10 mouse cellular contexts compared by ENCODE assay signal in genomic region chr11:99044306-99044705, GRCm38 (mm10). TPM values are rescaled to one million over a fixed set of nuclear protein-coding genes. Genes with fewer than 3 reads are reported as not detected.
DNase-seq lines count a peak whose midpoint lies in the region; ATAC-seq and TF ChIP-seq lines count a peak whose summit lies in the region.
"Had no signal": no experiment of that assay in that cellular context is flagged by ENCODE, and none has a peak within 500 bp of the region (broad histone marks: within the 10 kb centered on the region; RNA-seq: fewer than 3 reads in every experiment).

No protein-coding gene starts in this region.

- peak overlapping the region; percentile 91 for H3K4me2 ChIP-seq in embryonic facial prominence, embryonic 12.5 days (replicated peaks)

- no peak for ATAC-seq in embryonic facial prominence, embryonic 12.5 days (ENCODE audit: insufficient number of reproducible peaks, insufficient read depth, low FRiP score, low TSS enrichment)
- no peak for ATAC-seq in CD4-positive, CD25-positive, alpha-beta regulatory T cell, adult 4 months

- TF ChIP-seq CTCF in heart, adult 2 months (IDR thresholded peaks at IDR 0.05): no peak
- no peak for TF ChIP-seq CTCF in kidney, adult 2 months (conservative IDR thresholded peaks at IDR 0.05; ENCODE audit: insufficient read depth, insufficient read length, low read depth, low read length)
- no peak for TF ChIP-seq CTCF in liver, adult 2 months (IDR thresholded peaks at IDR 0.05; ENCODE audit: low read depth, low read length)

- H3K4me3 ChIP-seq in heart, adult 2 months: no peak overlapping the region
- H3K4me3 ChIP-seq in embryonic facial prominence, embryonic 12.5 days: peak overlapping the region; percentile 28
- H3K4me3 ChIP-seq in kidney, adult 2 months (ENCODE audit: insufficient read depth, low read depth, low read length): no peak overlapping the region
- peak overlapping the region; percentile 41; the same call in 1 of the 2 replicates for H3K4me3 ChIP-seq in liver, adult 2 months (ENCODE audit: insufficient read depth, low read depth, low read length)

- TF ChIP-seq EP300 in heart, adult 2 months (IDR thresholded peaks at IDR 0.05; ENCODE audit: insufficient read depth, low read depth, low read length): no peak

- H3K4me1 ChIP-seq in heart, adult 2 months (ENCODE audit: control insufficient read depth, insufficient read depth, low read length): peaks cover 20% of the 10 kb centered on the region
- H3K4me1 ChIP-seq in embryonic facial prominence, embryonic 12.5 days: peaks cover 58% of the 10 kb centered on the region
- H3K4me1 ChIP-seq in kidney, adult 2 months (ENCODE audit: control insufficient read depth, insufficient read depth, low read length): peaks cover 21% of the 10 kb centered on the region
- peaks cover 29% of the 10 kb centered on the region for H3K4me1 ChIP-seq in liver, adult 2 months (ENCODE audit: control insufficient read depth, insufficient read depth, low read length)

- H3K36me3 ChIP-seq in heart, adult 2 months (ENCODE audit: control insufficient read depth, insufficient read depth, low read length): no peaks in the 10 kb centered on the region
- H3K36me3 ChIP-seq in embryonic facial prominence, embryonic 12.5 days: peaks cover 24% of the 10 kb centered on the region
- H3K36me3 ChIP-seq in kidney, adult 2 months (ENCODE audit: control insufficient read depth, insufficient read depth, low read length): no peaks in the 10 kb centered on the region
- H3K36me3 ChIP-seq in liver, adult 2 months (ENCODE audit: control insufficient read depth, insufficient read depth, low read length): peaks cover 26% of the 10 kb centered on the region; the same call in 1 of the 2 replicates

- 72% methylated on average over 5 of the region's 5 CpGs for WGBS in heart, adult 2 months
- WGBS in embryonic facial prominence, embryonic 12.5 days: 30% methylated on average over 5 of the region's 5 CpGs
- WGBS in kidney, adult 2 months: 40% methylated on average over 5 of the region's 5 CpGs
- 6% methylated on average over 5 of the region's 5 CpGs for WGBS in liver, adult 2 months

- DNase-seq in heart, adult 2 months: no peak
- no peak for DNase-seq in heart, postnatal 36 days
- DNase-seq in kidney, adult 2 months: peak; percentile 90
- peak; percentile 98 for DNase-seq in liver, adult 2 months (ENCODE audit: extremely low read depth, low read depth, low spot score)
- DNase-seq in c-Kit-positive CD71-positive TER-119-positive erythroid progenitor cells, embryonic 14.5 days (ENCODE audit: low spot score): no peak
- no peak for DNase-seq in urinary bladder, postnatal 25 days (ENCODE audit: low spot score)
- DNase-seq: cerebellum, adult 9-10 months; thymus, adult 2 months had no signal

- no peak for TF ChIP-seq POLR2A in heart, adult 2 months (IDR thresholded peaks at IDR 0.05; ENCODE audit: insufficient read depth, low read depth, low read length)
- no peak for TF ChIP-seq POLR2A in kidney, adult 2 months (IDR thresholded peaks at IDR 0.05; ENCODE audit: low read depth, low read length)
- TF ChIP-seq POLR2A in liver, adult 2 months (IDR thresholded peaks at IDR 0.05; ENCODE audit: extremely low read depth, insufficient read depth, low read length): peak; percentile 32; the same call in 1 of the 2 replicates

- no peak overlapping the region for H3K9ac ChIP-seq in heart, adult 2 months (ENCODE audit: low read depth, low read length)
- no peak overlapping the region for H3K9ac ChIP-seq in embryonic facial prominence, embryonic 12.5 days
- H3K9ac ChIP-seq in liver, adult 2 months (ENCODE audit: low read depth, low read length): peak overlapping the region; percentile 69

- no peaks in the 10 kb centered on the region for H3K27me3 ChIP-seq in heart, adult 2 months (ENCODE audit: control insufficient read depth, insufficient read depth, low read length)
- no peaks in the 10 kb centered on the region for H3K27me3 ChIP-seq in embryonic facial prominence, embryonic 12.5 days
- H3K27me3 ChIP-seq in kidney, adult 2 months (replicated peaks; ENCODE audit: control insufficient read depth, insufficient read depth, low read length): no peaks in the 10 kb centered on the region
- no peaks in the 10 kb centered on the region for H3K27me3 ChIP-seq in liver, adult 2 months (ENCODE audit: control insufficient read depth, insufficient read depth, low read length)

- peak overlapping the region; percentile 53 for H3K27ac ChIP-seq in heart, adult 2 months
- H3K27ac ChIP-seq in embryonic facial prominence, embryonic 12.5 days: peak overlapping the region; percentile 95
- H3K27ac ChIP-seq in kidney, adult 2 months (ENCODE audit: insufficient read depth, low read depth, low read length): peak overlapping the region; percentile 92
- peak overlapping the region; percentile 99 for H3K27ac ChIP-seq in liver, adult 2 months (replicated peaks; ENCODE audit: insufficient read depth, low read depth, low read length)

- intact Hi-C loops in heart, adult 2 months (cut with DNase I): loop anchor here (5.0 kb wide), 1 partner anchor 122 kb away; no protein-coding TSS in a partner anchor
- intact Hi-C loops in heart, postnatal 36 days (cut with DNase I): loop anchor here (5.0 kb wide), 1 partner anchor 112 kb away; no protein-coding TSS in a partner anchor

- H3K79me2 ChIP-seq in heart, adult 2 months (replicated peaks; ENCODE audit: control insufficient read depth, insufficient read depth, low read length): no peaks in the 10 kb centered on the region
- H3K79me2 ChIP-seq in liver, adult 2 months (ENCODE audit: control insufficient read depth, insufficient read depth, low read length): peaks cover 11% of the 10 kb centered on the region

- no peaks in the 10 kb centered on the region for H3K9me3 ChIP-seq in embryonic facial prominence, embryonic 12.5 days

RNA-seq across cellular contexts. Expression of gene Igfbp4, which starts 3.3 kb away (rescaled TPM):
- total RNA-seq in heart, adult 2 months (2021): 10 to 100 TPM; 81.8 to 84.2 TPM
- 163 and 216 TPM in 2 replicates for polyA plus RNA-seq in heart, adult 2 months (2012; rRNA removed)
- total RNA-seq in heart, postnatal 36 days (2021): 10 to 100 TPM; 80.6 to 93.5 TPM
- 942 and 961 TPM in 2 replicates for polyA plus RNA-seq in embryonic facial prominence, embryonic 12.5 days (2016; fragmentation: Nextera tagmentation; extraction: Ambion mirVana)
- 1,142 and 1,152 TPM in 2 replicates for polyA plus RNA-seq in kidney, adult 2 months (2012; rRNA removed)
- total RNA-seq in liver, adult 2 months (2014; rRNA removed): 662 and 813 TPM in 2 replicates
- 1,830 and 2,620 TPM in 2 replicates for polyA plus RNA-seq in liver, adult 2 months (2012; rRNA removed)
- polyA plus RNA-seq in CD4-positive, CD25-positive, alpha-beta regulatory T cell, adult 4 months (2017; shearing (Covaris generic)): 10 to 100 TPM; 12.6 to 20.7 TPM

RNA-seq across cellular contexts. Expression of gene Top2a, which starts 20.3 kb away (rescaled TPM):
- 1 to 10 TPM; 1.4 to 2.3 TPM for total RNA-seq in heart, adult 2 months (2021)
- 0.27 and 0.56 TPM in 2 replicates for polyA plus RNA-seq in heart, adult 2 months (2012; rRNA removed)
- 1 to 10 TPM; 3.9 to 4.6 TPM for total RNA-seq in heart, postnatal 36 days (2021)
- polyA plus RNA-seq in embryonic facial prominence, embryonic 12.5 days (2016; fragmentation: Nextera tagmentation; extraction: Ambion mirVana): 288 and 289 TPM in 2 replicates
- polyA plus RNA-seq in kidney, adult 2 months (2012; rRNA removed): 0.72 and 1.1 TPM in 2 replicates
- 1.8 and 4.2 TPM in 2 replicates for total RNA-seq in liver, adult 2 months (2014; rRNA removed)
- polyA plus RNA-seq in liver, adult 2 months (2012; rRNA removed): 0.22 and 0.31 TPM in 2 replicates
- 10 to 100 TPM; 39.6 to 58.8 TPM for polyA plus RNA-seq in CD4-positive, CD25-positive, alpha-beta regulatory T cell, adult 4 months (2017; shearing (Covaris generic))

RNA-seq across cellular contexts. Expression of gene Tns4, which starts 44.8 kb away (rescaled TPM):
- under 1 TPM; 0.16 to 0.23 TPM for total RNA-seq in heart, adult 2 months (2021)
- polyA plus RNA-seq in heart, adult 2 months (2012; rRNA removed): 0.49 and 1.1 TPM in 2 replicates
- under 1 TPM; 0.27 to 0.36 TPM for total RNA-seq in heart, postnatal 36 days (2021)
- polyA plus RNA-seq in embryonic facial prominence, embryonic 12.5 days (2016; fragmentation: Nextera tagmentation; extraction: Ambion mirVana): 0.24 and 0.28 TPM in 2 replicates
- polyA plus RNA-seq in kidney, adult 2 months (2012; rRNA removed): 0.86 and 1.8 TPM in 2 replicates
- total RNA-seq in liver, adult 2 months (2014; rRNA removed): 0.27 and 0.46 TPM in 2 replicates
- 0.27 and 1.2 TPM in 2 replicates for polyA plus RNA-seq in liver, adult 2 months (2012; rRNA removed)
- under 1 TPM in 1 of 2 experiments, not detected in 1; 0.35 TPM for polyA plus RNA-seq in CD4-positive, CD25-positive, alpha-beta regulatory T cell, adult 4 months (2017; shearing (Covaris generic))

Comparison
In these comparisons a context has a peak if more than half of its experiments do, and no peak if none do; other contexts are left out.
1. DNase-seq: peak in kidney, adult 2 months (single experiment) and liver, adult 2 months (single experiment); none in heart, adult 2 months (0 of 2), heart, postnatal 36 days (0 of 2), c-Kit-positive CD71-positive TER-119-positive erythroid progenitor cells, embryonic 14.5 days (single experiment) and urinary bladder, postnatal 25 days (single experiment).
2. H3K4me3 ChIP-seq: peak in embryonic facial prominence, embryonic 12.5 days (single experiment) and liver, adult 2 months (single experiment); none in heart, adult 2 months (single experiment) and kidney, adult 2 months (single experiment).
3. RNA of gene Top2a, which starts 20.3 kb away (polyA plus RNA-seq): 288 to 289 TPM in embryonic facial prominence, embryonic 12.5 days and 39.6 to 58.8 TPM in CD4-positive, CD25-positive, alpha-beta regulatory T cell, adult 4 months; 0.72 to 1.1 TPM in kidney, adult 2 months, 0.22 to 0.31 TPM in liver, adult 2 months and 0.27 to 0.56 TPM in heart, adult 2 months; every median in the first group is over 10 times any median in the second.
4. Peak in every context shown above with its lines, with median percentiles within 50 percentile points of each other: H3K27ac ChIP-seq.